Mouse (Mus musculus) bone marrow macrophage, adult 2 months (primary cell): ENCODE measurements around the gene Wdr81.

Source experiments
- CTCF ChIP-seq: IDR thresholded peaks from 2 replicates; pipeline ENCODE4 v1.5.1; 2012; ENCODE audit warnings: low read depth, mild to moderate bottlenecking, low read length, moderate library complexity
- POLR2A ChIP-seq: IDR thresholded peaks from 2 replicates; pipeline ENCODE4 v1.6.1; 2012; ENCODE audit warnings: mild to moderate bottlenecking, low read depth, low read length, borderline replicate concordance

DNA sequence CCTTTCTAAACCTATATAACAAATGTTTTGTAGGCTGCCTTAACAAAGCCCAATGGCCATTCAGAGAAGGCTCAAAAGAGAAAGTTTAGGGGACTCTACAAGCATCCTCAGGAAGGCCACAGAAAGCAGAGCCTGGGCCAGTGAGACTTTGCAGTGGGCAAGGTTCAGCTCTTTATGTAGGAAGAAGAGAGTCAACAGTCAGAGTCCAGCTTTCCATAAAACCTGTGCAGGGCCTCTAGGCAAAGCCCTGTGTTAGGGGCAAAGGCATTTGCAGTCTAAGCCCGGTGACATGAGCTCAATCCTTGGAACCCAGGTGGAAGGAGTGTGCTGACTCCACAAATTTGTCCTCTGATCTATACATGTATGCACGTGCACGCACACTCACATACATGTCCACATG lies 30.1 kb downstream of the Wdr81 start:
- TF ChIP-seq POLR2A (no peak), CTCF (no peak)
